Mouse (Mus musculus): ENCODE measurements around the gene Slk.

Gene Slk

DNA sequence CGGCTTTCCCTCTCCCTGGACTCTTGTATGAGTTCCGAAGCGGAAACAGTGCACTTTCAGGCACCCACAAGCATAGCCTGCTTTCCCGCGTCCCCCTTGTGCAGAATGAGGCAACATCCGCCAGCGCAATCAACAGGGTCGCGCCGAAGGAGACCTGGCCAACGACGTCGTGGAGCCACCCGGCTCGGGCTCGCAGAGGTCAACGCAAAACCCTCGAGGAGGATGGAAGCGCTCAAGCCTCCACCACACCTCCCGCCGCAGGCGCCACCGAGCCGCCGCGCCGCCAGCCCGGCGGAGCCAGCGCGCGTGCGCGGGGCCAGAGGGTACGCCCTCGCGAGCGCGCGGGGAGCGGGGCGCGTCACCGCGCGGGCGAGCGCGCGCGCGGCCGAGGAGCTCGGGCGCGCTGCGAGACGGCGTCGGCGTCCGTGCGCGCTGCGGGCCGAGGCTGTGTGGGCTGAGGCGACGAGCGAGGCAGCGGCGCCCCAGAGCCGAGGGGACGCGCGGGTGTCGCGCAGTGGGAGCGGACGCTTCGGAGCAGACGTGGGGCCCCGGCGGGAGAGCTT lies at the start of gene Slk:
TSS of gene Slk (plus strand) at position 454 of the 563 bp plus-strand sequence.
- DNase-seq (ENCODE audit: low spot score), result peak; percentile 52

DNA sequence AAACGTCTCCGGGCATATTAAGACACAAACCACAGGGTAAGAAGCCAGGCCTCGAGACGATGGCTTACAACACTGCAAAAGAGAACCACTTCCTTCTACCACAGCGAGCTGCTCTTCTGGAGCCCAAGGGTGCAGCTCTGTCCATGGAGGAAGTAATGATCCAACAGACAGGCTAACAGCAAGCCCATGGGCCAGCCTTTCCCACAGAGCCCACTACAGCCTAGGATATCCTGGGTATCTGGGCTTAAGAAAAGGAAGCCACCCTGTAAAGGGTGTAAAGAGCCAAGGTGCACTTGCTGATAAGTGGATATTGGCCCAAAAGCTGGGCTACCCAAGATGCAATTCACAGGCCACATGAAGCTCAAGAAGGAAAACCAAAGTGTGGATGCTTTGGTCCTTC lies 48.2 kb upstream of the Slk start:
- DNase-seq (ENCODE audit: low spot score), result no peak

DNA sequence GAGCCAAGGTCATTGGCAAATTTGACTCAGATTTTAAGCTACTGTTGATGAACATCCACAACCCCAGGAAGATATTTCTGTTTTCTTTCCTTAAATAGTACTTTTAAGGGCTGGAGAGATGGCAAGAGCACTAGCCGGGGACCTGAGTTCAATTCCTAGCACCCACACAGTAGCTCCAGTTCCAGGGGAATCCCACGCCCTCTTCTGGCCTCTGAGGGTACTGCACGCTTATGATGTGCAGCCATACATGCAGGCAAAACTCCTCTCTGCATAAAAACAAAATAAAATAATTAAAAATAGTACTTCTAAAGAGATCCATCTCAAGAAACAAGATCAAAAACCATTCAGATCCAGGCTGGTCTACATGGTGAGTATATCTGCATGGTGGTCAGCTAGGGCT lies 47.0 kb upstream of the Slk start:
- no peak for DNase-seq (ENCODE audit: low spot score)

DNA sequence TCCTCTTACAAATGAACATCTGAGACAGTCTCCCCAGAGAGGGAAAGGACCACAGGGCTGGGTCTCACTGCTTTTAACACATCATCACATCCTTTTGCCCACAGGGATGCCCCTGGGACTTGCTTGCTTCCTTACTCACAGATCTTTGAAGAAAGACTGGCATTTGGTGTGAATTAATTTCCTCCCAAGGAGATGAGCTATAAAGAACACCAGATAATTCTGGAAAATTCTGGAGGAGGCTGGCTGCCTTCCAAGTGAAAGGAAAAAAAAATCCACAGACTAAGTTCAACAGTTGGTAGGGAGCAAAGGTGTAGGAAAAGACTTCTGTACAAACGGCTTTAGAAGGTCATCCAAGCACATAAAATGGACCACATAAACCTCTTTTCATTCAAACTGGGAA lies 45.3 kb upstream of the Slk start:
- no peak for DNase-seq (ENCODE audit: low spot score)

DNA sequence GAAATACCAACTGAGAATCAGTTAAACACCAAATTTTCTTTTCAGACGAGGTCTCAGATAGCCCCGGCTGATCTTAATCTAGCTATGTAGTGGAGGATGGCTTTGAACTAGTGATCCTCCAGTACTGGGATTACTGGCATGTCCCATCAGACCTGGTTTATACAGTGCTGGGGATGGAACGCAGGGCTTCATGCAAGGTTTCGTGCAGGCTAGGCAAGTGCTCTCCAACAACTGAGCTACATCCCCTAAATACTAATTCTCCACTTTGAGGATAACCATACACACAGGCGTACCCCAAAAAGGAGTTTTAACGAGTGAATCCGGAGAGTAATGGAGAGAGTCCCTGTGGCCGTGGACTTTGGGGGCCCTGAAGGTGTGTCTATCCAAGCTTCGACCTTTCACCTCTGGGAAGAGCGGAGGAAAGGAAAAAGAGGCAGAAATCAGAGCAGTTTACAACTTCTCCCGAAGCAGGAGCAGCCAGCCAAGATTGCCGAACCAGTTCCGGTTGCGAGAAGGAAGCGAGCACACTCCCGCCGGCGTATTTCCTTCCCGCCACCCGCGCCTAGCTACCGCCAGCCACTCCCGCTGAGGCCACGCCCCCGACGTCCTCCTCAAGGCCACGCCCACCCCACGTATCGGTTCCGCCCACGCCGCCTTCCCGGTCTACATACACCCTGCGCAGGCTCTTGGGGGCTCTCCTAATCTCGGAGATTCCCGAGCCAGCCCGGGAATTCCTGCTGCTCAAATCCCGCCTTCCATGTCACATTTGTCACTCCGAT lies 42.8 kb upstream of the Slk start:
- DNase-seq (ENCODE audit: low spot score), result peak; percentile 94

DNA sequence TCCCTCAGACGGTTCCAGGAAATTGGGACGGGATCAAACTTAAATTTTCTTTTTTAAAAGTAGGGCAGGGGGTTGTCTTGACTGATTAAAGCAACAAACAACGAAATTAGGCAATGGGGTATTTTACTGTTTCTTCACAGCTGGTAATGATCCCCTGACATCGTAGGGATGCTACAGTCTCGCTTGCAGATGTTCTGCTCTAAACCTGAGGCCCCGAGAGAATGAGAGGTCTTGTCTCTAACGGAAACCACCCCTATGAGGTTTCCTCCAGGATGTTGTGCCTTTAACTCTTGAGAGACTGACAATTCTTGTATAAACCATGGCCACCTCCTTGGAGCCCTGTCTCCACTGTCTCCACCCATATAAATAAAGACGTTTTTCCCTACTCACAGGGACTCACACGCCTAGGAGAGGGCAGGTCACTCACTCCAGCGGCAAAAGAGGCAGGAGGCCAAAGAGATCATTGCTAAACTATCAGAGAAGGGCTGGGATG lies 42.1 kb upstream of the Slk start, which contains the start of gene Stn1:
TSS of gene Stn1 (minus strand) at position 208 of the 493 bp plus-strand sequence.
- DNase-seq (ENCODE audit: low spot score), result no peak

DNA sequence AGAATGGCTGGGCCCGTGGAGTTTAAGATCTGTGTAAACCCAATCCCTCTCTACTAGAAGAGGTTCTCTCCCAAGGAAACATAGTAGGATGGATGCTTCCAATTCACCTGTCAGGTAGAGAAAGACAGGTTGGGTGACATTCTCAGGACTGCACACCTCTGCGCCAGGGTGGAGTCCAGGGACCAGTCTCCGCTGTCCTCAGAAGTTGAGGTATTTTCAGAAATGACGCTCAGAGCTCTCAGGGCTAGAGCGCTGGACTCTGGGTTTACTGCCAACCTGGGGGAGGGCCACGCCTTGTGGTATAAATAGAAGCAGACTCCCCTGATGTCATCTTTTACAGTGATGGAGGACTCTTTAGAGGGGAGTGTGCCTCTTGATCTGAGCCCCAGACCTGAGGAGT lies 41.6 kb upstream of the Slk start:
- no peak for DNase-seq (ENCODE audit: low spot score)

DNA sequence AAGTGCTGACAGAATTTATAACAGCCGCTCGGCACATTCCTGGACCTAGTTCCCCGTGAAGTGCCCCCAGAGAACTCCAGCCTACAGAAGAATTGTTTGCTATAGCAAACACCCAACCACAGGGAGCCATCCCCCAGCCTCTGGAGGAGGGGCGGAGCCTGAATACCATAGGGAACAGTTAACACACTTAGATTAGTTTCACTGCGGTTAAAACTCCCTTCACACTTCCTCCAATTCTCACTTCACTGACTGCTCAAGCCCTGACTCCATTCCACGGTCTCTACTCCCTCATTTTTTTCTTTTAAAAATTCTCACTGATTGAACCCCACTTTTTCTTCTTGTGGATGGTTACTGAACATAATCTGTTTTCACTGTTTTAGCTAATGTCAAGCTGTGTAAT lies 40.7 kb upstream of the Slk start:
- DNase-seq (ENCODE audit: low spot score), result no peak

DNA sequence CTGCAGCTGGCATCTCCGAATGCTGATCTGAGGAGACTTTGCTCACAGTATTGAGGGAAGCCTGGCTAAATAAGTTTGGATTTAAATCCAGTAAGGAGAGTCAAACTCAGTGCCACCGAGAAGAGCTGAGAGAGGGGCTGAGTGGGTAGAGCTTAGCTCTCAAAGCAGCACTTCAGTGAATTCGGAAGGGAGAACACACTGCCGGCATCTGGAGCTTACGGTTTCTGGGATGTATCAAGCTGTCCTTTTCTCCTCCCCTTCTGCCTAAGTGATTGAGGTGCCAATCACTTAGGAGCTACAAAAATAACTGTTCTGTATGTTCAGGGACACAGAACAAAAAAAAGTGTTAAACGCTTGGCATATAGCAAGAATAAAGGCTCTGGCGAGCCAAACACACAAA lies 37.0 kb upstream of the Slk start:
- no peak for DNase-seq (ENCODE audit: low spot score)

DNA sequence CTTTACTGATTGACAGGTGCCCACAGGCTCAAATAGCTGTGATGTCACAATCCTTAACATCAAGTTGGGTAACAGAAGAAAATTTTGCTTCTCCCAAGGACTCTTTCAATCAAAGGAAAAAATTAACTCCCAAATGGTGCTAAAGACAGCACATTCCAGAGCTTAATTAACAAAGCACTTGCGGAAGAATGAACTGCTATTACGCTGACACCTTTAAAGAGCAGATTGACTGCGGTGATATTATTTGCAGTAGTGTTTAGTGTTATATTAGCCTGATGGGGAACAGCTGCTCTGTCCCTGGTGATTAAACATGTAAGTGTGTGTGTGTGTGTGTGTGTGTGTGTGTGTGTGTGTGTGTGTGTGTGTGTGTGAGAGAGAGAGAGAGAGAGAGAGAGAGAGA lies 34.4 kb upstream of the Slk start:
- no peak for DNase-seq (ENCODE audit: low spot score)

DNA sequence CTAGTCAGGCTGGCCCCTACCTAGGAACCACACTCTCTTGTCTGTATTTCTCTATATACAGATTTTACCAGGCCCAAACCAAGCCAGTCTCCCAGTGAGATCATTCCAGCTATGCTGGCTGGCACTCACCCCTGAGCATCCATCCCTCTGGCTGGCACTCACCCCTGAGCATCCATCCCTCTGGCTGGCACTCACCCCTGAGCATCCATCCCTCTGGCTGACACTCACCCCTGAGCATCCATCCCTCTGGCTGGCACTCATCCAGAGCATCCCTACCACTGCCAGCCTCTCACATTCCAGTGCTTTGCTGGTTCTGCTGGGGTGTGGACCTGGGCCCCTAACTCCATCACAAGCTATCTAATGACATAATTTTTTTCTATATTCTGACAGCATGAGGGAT lies 34.0 kb upstream of the Slk start:
- no peak for DNase-seq (ENCODE audit: low spot score)

DNA sequence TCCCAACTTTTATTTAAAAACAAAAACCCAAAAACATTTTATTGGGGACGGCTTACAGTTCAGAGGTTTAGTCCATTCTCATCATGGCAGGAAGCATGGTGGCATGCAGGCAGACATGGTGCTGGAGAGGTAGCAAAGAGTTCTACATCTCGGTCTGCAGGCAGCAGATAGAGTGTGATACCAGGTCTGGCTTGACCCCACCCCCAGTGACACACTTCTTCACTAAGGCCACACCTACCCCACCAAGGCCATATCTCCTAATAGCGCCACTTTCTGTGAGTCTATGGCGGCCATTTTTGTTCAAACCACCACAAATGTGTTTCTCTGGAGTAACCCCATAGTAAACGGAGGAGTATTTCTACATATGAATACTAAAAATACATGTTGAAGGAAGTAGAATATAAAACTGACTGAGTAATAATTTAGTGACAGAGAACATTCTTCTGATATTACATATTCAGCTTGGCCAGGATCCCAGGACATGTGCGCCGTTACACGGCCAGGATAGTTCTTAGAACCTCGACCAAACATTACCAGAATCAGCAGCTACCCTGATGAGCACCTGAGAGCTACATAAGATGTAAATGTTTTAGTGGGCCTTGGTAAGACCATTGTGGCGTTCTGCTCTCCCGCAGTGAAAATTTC lies 30.9 kb upstream of the Slk start:
- no peak for DNase-seq (ENCODE audit: low spot score)

DNA sequence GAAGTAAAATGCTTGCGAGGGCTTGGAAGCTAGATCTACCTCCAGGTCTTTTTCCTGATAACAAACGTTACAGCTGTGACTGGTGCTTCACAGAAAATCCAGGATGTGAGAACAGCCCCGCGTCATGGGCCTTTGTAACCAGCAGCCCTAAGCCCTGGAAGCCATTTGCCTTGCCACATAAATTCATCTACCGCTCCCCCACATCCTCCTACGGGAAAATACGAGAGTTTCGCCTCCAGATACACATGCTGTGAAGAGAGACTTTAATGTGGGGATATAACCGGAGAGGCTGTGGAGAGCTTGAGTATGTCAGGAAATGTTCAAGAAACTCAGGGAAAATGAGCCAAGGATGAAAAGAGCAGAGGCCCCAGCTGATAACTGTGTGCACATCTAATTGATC lies 30.3 kb upstream of the Slk start:
- no peak for DNase-seq (ENCODE audit: low spot score)

DNA sequence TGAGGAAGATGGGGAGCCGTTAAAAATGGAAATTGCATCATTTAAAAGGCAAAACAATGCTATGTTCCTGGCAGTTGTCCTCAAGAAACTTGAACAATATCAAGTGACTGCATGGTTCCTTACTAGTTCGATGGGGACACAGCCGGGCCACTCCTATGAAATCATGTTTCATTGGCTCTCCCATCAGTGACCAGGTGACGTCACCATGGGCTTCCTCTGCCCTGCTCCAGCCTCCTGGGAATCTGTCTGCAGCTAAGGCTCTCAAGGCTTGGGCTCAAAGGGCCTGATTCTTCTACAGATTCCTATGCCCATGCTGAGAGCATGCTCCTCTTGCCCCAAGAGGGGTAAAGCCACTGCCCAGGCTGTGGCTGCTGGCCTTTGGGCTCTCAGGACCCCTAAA lies 29.9 kb upstream of the Slk start:
- DNase-seq (ENCODE audit: low spot score), result no peak

DNA sequence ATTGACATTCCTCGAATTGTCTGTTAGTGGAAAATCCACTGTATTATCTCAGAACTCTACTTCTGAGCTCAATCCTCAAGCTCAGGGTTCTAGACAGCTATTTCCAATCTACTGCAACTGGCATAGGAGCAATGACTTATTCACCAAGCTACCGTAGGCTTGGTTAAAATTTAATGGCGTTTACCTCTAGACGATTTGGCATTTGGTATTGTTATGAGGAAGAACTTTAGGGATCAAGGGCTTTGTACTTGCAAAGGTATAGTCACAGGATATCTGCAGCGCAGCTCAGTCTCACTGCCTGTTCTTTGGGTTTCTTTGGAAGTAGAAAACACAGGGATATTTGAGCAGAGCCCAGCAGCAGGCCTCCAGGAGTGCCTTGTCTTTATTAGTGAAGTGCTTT lies 20.3 kb upstream of the Slk start:
- no peak for DNase-seq (ENCODE audit: low spot score)

DNA sequence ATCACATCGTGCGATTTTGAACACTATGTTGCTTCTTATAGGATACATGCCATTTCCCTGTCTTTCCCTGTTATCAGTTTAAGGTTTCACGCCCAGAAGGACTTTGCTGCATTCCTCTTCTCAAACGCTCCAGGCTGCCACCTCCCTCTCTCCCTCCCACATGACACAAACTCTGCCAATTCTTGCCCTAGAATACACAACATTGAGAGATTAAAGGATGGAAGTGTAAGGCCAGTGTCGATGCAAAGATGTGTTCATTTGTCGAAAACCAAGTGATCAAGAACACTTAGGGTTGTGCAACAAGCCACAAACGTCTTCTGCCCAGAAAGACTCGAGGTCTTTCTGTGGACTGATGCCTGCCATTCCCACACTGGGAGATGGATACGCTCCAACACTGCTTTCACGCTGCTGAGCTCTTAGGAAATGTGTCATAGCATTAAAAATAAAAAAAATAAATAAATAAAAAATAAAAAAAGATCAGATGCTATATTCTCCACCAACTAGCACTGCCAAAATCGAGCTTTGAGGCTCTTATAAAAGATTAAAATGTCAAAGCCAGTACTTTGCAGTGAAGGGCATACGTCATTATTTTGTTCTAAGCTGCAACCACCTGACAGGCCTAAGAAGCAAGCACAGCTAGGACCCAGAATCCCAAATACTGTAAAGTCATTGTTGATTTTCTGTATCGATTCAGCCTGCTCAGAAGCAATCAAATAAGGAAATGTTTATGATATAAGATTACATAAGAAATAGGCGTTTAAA lies 19.5 kb upstream of the Slk start:
- no peak for DNase-seq (ENCODE audit: low spot score)

DNA sequence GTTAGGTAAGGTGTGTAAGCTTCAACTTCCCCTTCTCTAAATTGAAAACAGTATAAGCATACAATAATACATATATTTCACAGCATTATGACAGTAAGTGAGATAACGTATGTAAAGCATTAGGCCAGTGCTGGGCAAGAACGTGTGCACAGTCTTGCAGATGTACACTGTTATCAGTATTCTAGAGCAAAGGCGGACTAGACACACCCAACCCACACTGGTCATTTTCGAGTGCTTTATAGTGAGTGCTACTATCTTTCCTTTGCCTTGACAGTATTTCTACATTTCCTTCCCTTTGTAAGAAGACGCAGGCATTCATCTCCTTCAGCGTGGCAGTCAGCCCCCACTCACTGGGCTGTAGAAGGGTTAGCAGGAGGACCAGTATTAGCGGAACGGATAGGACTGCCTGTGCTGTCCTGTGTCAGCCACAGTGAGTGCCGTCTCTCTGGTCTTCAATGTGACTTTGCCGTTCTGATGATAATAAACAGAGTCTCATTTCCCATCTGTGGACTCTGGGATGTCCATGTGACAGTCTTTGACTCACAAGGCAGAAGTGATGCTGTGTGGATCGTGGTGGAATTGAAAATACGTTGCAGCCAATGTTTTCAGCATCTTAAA lies 18.8 kb upstream of the Slk start:
- no peak for DNase-seq (ENCODE audit: low spot score)

DNA sequence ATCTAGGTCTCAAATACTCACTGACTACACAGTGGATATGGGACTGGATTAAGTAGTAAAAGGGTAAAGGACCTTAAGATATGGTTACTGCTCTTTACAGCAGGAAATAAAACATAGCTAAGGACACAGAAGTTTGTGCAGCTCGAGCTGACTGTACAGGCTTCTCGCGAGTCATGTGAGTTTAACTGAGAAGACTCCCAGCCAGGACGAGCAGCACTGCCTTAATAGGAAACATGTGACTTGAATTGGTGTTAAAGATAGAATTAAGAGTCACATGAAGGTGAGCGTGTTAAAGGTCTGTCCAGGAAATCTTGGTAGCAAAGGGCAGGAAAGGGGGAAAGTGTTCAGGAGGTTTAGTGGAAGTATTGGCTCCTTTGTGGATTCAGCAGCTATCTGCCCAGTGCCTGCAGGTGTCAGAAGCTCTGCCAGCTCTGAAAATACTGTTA lies 17.5 kb upstream of the Slk start:
- no peak for DNase-seq (ENCODE audit: low spot score)

DNA sequence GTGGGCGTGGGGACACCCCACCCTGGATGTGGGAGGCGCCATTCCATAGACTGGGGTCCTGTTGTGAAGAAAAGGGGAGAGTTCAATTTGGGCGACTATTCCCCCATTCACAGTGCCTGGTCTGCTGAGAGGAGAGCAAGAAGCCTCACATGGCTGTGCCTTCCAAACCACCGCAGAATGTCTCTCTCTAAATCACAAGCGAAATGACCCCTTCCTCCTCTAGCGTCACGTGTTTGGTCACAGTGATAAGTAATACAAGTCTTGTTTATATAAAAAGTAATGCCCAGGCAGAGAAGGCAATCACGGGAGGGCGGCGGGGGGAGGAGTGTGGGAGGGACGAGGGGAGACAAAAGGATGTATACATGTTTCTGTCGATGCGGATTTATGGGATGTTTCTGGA lies 15.8 kb upstream of the Slk start:
- DNase-seq (ENCODE audit: low spot score), result no peak

DNA sequence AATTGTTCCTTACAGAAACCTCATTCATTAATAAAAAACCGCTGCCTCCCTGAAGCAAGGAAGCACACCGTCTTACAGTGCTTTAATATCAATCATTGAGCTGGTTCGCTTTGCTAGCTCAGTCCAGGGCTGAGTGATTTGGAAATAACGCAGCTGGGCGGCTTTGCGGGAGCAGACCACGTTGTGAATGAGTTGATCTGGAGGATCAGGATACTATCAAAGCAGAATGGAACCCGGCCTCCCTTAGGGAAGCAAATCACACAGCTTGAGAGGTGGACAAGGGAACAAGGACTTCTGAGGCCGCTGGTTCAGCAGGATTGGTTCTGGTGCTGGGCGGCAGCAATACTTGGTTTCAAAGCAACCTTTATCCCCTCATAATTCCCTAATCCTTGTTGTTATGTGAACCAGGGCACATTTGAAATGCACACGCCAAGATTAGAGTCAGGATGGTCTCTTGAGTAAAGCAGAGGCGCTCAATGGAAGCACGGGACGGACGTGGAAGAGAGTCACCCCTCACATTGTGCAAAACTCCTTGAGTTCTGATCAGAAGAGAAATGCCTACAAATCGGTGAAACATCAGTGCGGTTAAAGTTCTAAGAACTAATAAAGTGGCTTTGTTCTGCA lies 14.3 kb upstream of the Slk start:
- no peak for DNase-seq (ENCODE audit: low spot score)

DNA sequence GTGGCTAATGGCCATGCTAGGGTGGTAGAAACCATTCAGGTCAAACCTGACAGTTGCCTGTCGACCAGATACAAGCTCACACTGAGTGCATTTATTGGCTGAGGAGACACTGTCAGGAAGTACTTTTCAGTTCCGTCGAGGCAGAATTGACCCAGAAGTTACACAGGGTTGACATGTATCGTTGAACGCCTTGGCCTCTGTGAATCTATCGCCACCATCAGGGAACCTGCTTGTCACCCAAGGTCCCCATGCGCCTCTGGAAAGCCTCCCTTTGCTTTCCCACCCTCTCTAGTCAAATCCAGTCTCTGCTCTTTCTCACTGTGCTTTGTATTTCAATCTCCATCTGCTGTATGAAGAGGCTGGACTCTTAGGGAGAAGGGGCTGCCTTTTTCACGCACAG lies 13.5 kb upstream of the Slk start:
- no peak for DNase-seq (ENCODE audit: low spot score)

DNA sequence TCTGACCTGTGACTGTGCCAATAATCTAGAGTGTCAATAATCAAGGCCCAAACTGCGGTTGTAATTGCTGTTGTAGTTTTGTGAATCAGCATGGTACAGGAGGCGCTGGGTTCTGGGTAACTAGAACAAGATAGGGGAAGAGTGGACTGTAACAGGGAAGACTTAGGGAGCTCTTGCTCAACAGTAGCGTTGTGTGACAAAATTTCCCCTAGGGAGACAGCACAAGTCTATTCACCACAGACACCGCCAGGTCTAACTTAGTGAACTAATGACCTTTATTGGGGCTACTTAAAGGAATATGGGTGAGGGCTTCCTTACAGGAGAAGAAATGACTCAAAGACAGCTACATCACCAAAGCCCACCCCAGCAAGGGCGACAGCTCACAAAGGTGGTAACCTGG lies 9.4 kb upstream of the Slk start:
- no peak for DNase-seq (ENCODE audit: low spot score)
